Mouse (Mus musculus) left cerebral cortex, adult 8-10 months (tissue): ENCODE measurements around the gene Cxcr5. TPM values are rescaled to one million over a fixed set of nuclear protein-coding genes. Genes with fewer than 3 reads are reported as not detected.

Source experiments
- DNase-seq, 2 experiments: peaks; one replicate each; pipeline ENCODE4 v3.0.0; 2022; ENCODE audit warnings: low spot score in 2 of 2
- total RNA-seq, 4 experiments: library from RNA; stranded (reverse); gene quantifications; 2 replicates each; pipeline ENCODE4 v1.2.4; 2022

Gene Cxcr5
- total RNA-seq = not detected

GRCm38 (mm10) chr9:44561597-44561996, at the start of gene Cxcr5:
Gene Cxcr5 (minus strand): TSS chr9:44561877.
- DNase-seq = no peak

- DNase-seq = no peak
Measured at GRCm38 (mm10) chr9:44610371-44610770, 48.7 kb upstream of the Cxcr5 start.

- DNase-seq = no peak
Measured at GRCm38 (mm10) chr9:44607306-44607705, 45.6 kb upstream of the Cxcr5 start.

- DNase-seq = no peak
Measured at GRCm38 (mm10) chr9:44606646-44607045, 45.0 kb upstream of the Cxcr5 start.

GRCm38 (mm10) chr9:44605616-44606165, 44.0 kb upstream of the Cxcr5 start:
- DNase-seq = no peak

GRCm38 (mm10) chr9:44604779-44605615, 43.3 kb upstream of the Cxcr5 start, which contains the start of gene Ddx6:
Gene Ddx6 (plus strand): TSS chr9:44604892.
- DNase-seq = peak; percentile 60 to 64

- peak; percentile 68 to 73 for DNase-seq
Measured at GRCm38 (mm10) chr9:44604290-44604778, 42.7 kb upstream of the Cxcr5 start.

- DNase-seq = peak; percentile 28 to 34
Measured at GRCm38 (mm10) chr9:44603454-44604289, 42.0 kb upstream of the Cxcr5 start.

- no peak for DNase-seq
Measured at GRCm38 (mm10) chr9:44602766-44603165, 41.1 kb upstream of the Cxcr5 start.

- no peak for DNase-seq
Measured at GRCm38 (mm10) chr9:44600801-44601200, 39.1 kb upstream of the Cxcr5 start.

- DNase-seq = no peak
Measured at GRCm38 (mm10) chr9:44599616-44600015, 37.9 kb upstream of the Cxcr5 start.

GRCm38 (mm10) chr9:44598899-44599495, 37.3 kb upstream of the Cxcr5 start:
- DNase-seq = peak in 1 of 2 experiments; percentile 15

- DNase-seq = no peak
Measured at GRCm38 (mm10) chr9:44597742-44598141, 36.1 kb upstream of the Cxcr5 start.

- no peak for DNase-seq
Measured at GRCm38 (mm10) chr9:44595537-44595930, 33.9 kb upstream of the Cxcr5 start.

GRCm38 (mm10) chr9:44594901-44595536, 33.3 kb upstream of the Cxcr5 start:
- DNase-seq = no peak

GRCm38 (mm10) chr9:44593886-44594285, 32.2 kb upstream of the Cxcr5 start:
- DNase-seq = no peak

- no peak for DNase-seq
Measured at GRCm38 (mm10) chr9:44593221-44593620, 31.5 kb upstream of the Cxcr5 start.

GRCm38 (mm10) chr9:44591595-44592188, 30.0 kb upstream of the Cxcr5 start:
- DNase-seq = no peak

- DNase-seq = no peak
Measured at GRCm38 (mm10) chr9:44590969-44591368, 29.3 kb upstream of the Cxcr5 start.

- no peak for DNase-seq
Measured at GRCm38 (mm10) chr9:44589095-44589494, 27.4 kb upstream of the Cxcr5 start.
